Mouse (Mus musculus) left cerebral cortex, postnatal 25 days (tissue): ENCODE results near the gene Hpcal1. TPM values are rescaled to one million over a fixed set of nuclear protein-coding genes. Genes with fewer than 3 reads are reported as not detected.

ENCODE experiments used
- DNase-seq, 2 experiments: peaks; one replicate each; pipeline ENCODE4 v3.0.0; 2022; ENCODE audit warnings: low spot score in 2 of 2, mixed read lengths in 1 of 2
- intact Hi-C: fragments of 180-260 bp; cut with DNase I; formaldehyde crosslinking; loops from one replicate; pipeline ENCODE4 v1.15.1; 2025
- total RNA-seq, 2 experiments: library from RNA; stranded (reverse); gene quantifications; 2 replicates each; pipeline ENCODE4 v1.2.3; 2021

The Hpcal1 gene
- total RNA-seq, 2 experiments from 2014 or later, result 98.4 to 99.2 TPM

DNA sequence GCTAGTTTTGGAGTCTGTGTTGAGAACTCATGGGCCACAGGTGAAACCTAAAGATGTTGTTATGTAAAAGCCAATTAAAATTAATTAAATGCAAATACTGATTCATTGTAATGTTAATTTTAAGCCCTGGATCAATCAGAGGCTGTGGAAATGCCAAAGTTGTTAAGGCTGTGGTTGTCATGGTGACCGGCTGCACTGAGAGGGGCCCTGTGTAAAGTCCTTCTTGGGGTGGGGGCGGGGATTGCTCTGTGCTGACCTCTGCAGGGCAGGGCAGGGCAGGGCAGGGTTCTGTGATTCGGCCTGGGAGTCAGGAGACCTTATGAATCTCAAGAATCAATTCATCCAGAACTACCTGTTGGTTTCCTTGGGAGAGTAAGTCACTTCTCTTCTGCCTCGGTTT is 18.8 kb downstream of the Hpcal1 start:
- no peak for DNase-seq
- intact Hi-C loops, result no loop called here

GRCm38 (mm10) chr12:17709926-17710746 is 19.5 kb downstream of the Hpcal1 start:
- DNase-seq, result no peak
- intact Hi-C loops, result no loop called here

- intact Hi-C loops, result no loop called here
Observed at GRCm38 (mm10) chr12:17710747-17711092, 20.1 kb downstream of the Hpcal1 start.

DNA sequence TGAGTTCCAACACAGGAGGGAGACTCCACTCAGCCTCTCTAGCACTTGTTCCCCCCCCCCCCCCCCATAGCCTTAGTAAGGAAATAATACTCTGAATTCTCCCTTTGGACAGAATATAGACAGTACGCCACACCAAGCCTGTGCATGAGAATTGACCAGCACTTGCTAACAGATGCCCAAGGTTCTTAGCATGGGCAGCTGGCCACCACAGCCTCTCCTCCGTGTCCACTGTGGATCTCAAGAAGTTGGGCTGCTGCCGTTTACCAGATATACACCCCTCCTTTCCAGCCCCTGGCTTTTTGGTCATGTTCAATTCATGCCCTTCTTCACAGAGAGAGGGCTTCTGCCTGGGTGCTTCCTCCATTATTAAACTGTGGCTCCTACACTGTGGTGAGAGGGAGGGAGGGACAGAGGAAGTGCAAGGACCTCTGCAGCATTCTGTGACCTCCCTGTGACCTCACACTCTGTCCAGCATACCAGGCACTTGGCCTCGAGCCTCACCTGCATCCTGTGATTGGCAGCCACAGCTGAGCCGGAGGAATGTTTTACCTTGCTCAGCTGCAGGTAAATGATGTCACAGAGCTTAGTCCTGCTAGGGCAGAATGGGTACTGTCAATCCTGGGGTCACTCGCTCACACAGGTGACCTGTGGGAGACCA is 21.2 kb downstream of the Hpcal1 start:
- DNase-seq, result no peak
- intact Hi-C loops, result no loop called here

More at GRCm38 (mm10) chr12:17710747-17711092, 20.1 kb downstream of the Hpcal1 start:
- DNase-seq, result no peak

DNA sequence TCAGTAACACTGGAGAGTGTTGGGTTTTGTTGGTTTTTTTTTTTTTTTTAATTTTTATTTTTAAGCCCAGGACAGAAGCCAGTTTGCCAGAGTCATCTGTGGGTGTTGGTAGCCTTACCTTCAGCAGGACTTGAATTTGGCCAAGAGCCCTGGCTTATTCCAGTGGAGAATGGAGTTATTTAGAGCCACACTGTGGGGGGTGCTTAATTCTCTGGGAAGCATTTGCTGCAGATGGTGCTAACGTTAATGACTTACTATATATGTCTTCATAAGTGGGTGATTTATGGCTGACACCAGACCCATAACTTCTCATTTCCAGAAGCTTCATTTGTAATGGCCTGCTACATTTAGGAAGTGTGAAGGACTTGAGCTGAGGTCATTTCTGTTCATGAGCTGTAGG is 21.9 kb downstream of the Hpcal1 start:
- intact Hi-C loops, result no loop called here

DNA sequence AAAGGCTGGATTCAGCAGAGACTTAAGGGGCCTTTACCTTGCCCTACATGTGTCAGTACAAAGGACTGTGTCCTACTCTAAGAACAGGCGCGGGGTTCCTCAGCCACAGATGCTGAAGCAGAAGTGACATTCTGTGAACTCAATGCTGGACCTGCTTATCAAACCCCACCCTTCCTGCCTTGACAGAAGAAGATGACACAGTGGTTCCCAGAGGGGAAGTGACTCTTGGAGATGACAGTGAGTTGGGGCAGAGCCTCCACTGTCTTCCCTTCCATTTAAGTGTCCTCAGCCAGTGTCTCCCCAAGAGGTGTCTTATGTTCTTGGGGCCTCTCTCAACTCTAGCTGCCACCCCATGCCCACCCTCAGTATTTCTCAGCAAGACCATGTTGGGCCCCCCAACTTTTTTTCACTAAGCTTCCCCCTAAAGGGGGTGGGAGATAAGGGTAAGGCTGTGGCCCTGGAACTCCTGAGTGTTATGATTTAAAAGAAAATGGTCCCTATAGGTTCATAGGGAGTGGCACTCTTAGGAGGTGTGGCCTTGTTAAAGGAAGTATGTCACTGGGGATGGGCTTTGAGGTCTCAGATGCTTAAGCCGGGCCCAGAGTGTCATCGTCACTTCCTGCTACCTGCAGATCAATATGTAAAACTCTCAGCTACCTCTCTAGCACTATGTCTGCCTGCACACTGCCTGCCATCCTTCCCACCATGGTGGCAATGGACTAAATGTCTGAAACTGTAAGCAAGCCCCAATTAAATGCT is 25.2 kb downstream of the Hpcal1 start:
- DNase-seq, result no peak
- intact Hi-C loops, result no loop called here

More for the DNA sequence above, 21.9 kb downstream of the Hpcal1 start:
- DNase-seq, result peak; percentile 47 to 90

DNA sequence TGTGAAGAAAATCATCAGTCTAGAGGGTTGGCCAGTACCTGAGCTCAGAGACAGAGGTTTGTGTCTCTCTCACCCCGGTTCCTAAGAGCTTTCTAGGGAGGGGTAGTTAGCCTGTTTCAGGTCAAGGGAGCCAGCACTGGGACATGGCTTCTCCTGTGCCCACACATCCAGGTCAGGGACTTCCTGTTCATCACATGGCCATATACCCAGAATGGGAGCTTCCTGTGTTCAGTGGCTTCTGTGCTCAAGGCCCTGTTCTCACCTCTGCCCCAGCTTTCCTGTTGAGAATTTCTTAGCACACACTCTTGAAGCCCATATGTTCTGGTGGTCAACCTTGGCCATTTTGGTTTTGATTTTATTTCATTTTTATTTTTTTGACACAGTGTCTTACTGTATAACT is 26.6 kb downstream of the Hpcal1 start:
- intact Hi-C loops, result no loop called here
- no peak for DNase-seq

DNA sequence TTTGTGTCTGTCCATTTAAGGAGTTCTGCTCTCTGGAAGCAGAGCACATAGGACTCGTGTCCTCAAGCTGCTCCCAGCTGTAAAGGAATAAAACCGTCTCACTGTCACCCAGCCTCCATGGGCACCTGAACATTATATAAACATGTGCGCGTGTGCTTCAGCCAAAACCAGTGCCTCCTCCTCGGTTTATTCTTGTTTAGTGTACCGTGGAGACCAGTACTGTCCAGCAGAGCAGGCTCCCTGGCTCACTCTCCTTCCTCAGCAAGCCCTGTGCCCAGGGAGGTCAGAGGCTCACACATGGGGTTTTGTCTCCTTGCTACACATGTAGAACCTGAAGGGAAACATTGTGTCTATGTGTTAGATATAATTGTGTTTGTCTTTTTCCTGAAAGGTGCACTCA is 27.5 kb downstream of the Hpcal1 start:
- DNase-seq, result peak in 1 of 2 experiments; percentile 15
- intact Hi-C loops, result no loop called here

DNA sequence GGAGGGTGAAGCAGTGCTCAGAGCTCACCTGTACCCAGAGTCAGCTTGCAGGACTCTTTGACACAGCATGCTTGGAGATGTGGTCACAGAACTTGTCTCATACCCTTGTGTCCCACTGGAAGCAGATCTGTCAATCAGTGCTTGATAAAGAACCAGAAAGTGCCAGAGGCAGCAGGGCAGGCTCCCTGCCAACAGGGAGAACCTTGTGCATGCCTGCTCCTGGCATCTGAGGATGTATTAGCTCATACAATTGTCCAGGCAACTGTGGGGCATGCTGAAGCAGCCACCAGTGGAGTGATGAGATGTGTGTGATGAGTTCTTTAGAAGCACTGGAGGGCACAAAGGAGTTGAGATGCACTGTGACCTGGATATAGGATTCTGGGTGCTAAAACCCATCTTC is 30.4 kb downstream of the Hpcal1 start:
- peak in 1 of 2 experiments; percentile 12 for DNase-seq
- intact Hi-C loops, result no loop called here

- DNase-seq, result no peak
- intact Hi-C loops, result no loop called here
Observed at GRCm38 (mm10) chr12:17722452-17723181, 32.0 kb downstream of the Hpcal1 start.

DNA sequence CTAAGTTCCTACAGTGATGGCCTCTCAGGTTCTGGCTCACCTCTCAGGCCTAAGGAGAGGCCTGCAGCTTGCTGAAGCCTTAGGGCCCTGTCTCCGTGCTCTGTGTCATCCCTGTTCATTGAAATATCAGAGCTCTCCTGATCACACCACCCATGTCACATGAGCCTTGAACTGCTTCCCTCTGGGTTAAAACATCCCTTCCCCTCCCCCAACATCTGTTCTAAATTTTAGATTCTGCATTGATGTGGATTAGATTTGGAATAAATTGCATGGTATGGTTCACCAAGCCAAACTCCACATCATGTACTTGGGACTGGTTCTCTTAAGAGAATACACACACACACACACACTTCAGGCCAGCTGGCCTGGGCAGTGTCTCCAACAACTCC is 32.5 kb downstream of the Hpcal1 start:
- no peak for DNase-seq
- intact Hi-C loops, result no loop called here

DNA sequence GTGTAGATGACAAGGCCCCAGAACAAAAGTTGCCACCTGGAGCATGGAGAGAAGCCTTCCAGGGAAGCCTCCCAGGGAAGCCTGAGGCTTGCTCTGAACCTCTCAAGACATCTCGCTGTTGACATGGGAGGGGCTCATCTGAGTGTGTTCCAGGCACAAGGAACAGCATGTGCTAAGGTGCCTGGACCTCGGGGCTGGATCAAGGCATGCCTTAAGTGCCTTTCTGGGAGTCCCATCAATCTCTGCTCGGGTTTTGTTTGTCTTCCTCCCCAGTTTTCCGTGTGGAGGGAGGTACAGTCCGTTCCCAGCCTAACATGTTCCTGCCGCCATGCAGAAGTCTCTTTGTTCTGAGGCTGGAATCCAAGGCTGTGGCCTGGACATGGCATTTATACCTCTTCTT is 33.3 kb downstream of the Hpcal1 start:
- DNase-seq, result no peak
- intact Hi-C loops, result no loop called here

- intact Hi-C loops, result no loop called here
- no peak for DNase-seq
Observed at GRCm38 (mm10) chr12:17724412-17725090, 33.9 kb downstream of the Hpcal1 start.

DNA sequence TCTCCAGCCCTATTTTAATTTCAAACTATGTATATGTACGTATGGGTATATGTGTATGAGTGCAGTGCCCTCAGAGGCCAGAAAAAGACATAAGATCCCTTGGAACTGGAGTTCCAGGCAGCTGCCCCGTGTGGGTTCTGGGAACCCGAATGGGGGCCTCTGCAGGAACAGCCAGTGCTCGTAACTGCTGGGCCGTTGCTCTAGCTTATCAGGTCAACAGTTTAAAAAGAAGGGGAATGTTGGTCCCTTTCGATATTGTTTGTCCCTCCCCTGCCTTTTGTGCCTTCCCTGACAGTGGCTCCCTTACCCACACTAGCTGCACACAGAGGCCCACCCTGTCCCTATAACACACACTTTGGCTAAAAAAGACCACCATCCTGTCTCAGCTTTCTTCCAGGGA is 34.9 kb downstream of the Hpcal1 start:
- DNase-seq, result no peak
- intact Hi-C loops, result no loop called here

GRCm38 (mm10) chr12:17726576-17727320 is 36.1 kb downstream of the Hpcal1 start:
- intact Hi-C loops, result no loop called here
- DNase-seq, result peak; percentile 25 to 35

DNA sequence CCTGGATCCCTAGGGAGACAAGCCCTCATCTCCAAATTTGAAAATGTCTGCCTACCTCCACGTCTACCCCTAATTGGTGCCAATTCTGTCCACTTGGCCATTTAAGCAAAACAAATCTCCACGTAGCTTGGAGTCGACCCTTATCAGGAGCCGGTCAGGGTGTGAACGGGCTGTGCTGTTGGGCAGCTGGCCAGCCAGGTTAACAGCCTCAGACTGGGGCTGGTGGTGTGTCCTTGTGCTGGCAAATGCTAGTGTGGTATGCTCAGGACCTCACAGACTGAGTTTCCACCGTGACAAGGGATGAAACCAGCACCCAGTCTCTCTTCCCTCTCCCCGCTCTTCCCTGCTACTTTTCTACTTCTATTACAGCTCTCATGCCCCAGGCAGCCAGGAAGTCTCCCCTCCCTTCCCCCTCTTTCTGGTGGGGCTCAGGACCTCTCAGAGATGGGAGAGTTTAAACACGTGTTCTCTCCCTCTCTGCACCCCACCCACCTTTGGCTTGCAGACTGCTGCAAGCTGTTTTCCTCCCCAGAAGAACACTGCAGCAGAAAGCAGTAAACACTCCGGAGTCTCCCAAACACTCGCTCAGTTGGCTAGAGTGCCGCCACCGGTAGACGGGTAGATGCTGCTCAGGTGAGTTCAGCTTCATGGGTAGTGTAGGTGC is 37.2 kb downstream of the Hpcal1 start:
- peak in 1 of 2 experiments; percentile 16 for DNase-seq
- intact Hi-C loops, result no loop called here

DNA sequence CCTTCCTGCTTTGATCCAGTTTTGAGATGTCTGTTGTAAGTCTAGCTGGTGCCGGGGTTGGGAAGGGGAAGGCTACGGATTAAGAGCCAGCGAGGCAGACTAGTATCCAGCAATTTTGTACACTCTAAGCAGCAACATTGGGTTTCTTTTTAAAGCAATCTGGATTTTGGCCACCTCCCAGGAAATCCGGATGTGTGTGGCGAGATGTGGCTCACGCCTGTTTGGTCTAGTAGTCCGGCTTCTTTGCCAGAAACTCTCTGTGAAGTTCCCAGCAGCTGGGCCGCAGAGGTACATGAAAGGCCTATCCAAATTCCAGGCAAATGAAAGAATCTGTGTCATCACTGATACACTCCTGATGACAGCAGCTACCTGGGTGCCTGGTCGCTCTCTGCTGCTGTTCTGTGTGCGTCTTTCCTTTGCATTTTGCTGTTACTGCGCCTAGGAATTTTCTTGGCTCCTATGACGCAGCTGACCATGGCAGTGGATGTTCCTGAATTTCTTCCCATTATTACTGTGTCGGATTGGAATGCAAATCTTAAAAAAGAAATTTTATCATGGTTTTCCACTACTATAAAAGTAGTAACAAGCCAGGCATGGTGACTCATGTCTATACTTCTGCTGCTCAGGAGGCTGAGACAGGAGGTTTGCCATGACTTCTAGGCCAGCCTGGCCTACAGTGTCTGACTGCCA is 38.7 kb downstream of the Hpcal1 start:
- intact Hi-C loops, result no loop called here
- DNase-seq, result peak; percentile 47 to 62

- no peak for DNase-seq
- intact Hi-C loops, result no loop called here
Observed at GRCm38 (mm10) chr12:17732006-17732405, 41.4 kb downstream of the Hpcal1 start.
